Mouse (Mus musculus) midbrain, postnatal 0 days (tissue): Measurements from ENCODE around the gene Pik3ap1. TPM values are rescaled to one million over a fixed set of nuclear protein-coding genes. Genes with fewer than 3 reads are reported as not detected.

Experiments used
- ATAC-seq: fragments of 200-750 bp; cut with Nextera tagmentation; 2 replicates; pipeline ENCODE4 v1.8.0; 2017; ENCODE audit warnings: moderate number of reproducible peaks, mild to moderate bottlenecking, moderate TSS enrichment, moderate library complexity; ENCODE audit not compliant: low FRiP score
- DNase-seq: peaks from one replicate; pipeline ENCODE4 v3.0.0-alpha.2; 2015; ENCODE audit warnings: low spot score
- H3K27ac ChIP-seq: fragments of 300-500 bp; sonication (generic); 2 replicates; pipeline ENCODE4 v1.5.1; 2014; ENCODE audit warnings: low read depth, mild to moderate bottlenecking, low read length, mixed read lengths
- H3K27me3 ChIP-seq: fragments of 300-500 bp; sonication (generic); 2 replicates; pipeline ENCODE4 v1.6.1; 2014; ENCODE audit warnings: low read length, control low read depth, mixed read lengths; ENCODE audit not compliant: insufficient read depth
- H3K36me3 ChIP-seq: fragments of 300-500 bp; sonication (generic); 2 replicates; pipeline ENCODE4 v1.6.1; 2014; ENCODE audit warnings: low read length, control low read depth, mixed read lengths; ENCODE audit not compliant: insufficient read depth
- H3K4me1 ChIP-seq: fragments of 300-500 bp; sonication (generic); 2 replicates; pipeline ENCODE4 v1.6.1; 2014; ENCODE audit warnings: mild to moderate bottlenecking, control low read depth, antibody characterized with exemption, low read length, mixed read lengths; ENCODE audit not compliant: insufficient read depth
- H3K4me2 ChIP-seq: fragments of 300-500 bp; sonication (generic); 2 replicates; pipeline ENCODE4 v1.6.1; 2014; ENCODE audit warnings: low read depth, mild to moderate bottlenecking, low read length, mixed read lengths; ENCODE audit not compliant: poor library complexity, severe bottlenecking
- H3K4me3 ChIP-seq: fragments of 300-500 bp; sonication (generic); 2 replicates; pipeline ENCODE4 v1.5.1; 2014; ENCODE audit warnings: low read depth, mild to moderate bottlenecking, low read length, moderate library complexity
- H3K9ac ChIP-seq: fragments of 300-500 bp; sonication (generic); replicated peaks from 2 replicates; pipeline ENCODE4 v1.6.1; 2014; ENCODE audit warnings: mild to moderate bottlenecking, low read length, moderate library complexity, mixed read lengths; ENCODE audit not compliant: poor library complexity, severe bottlenecking
- H3K9me3 ChIP-seq: fragments of 300-500 bp; sonication (generic); 2 replicates; pipeline ENCODE4 v1.6.1; 2016; ENCODE audit warnings: low read length, control low read depth
- CTCF ChIP-seq: IDR thresholded peaks from 2 replicates; pipeline ENCODE4 v1.5.1; 2016; ENCODE audit warnings: antibody characterized with exemption, mild to moderate bottlenecking
- WGBS: fragments of 180-500 bp; shearing (Covaris S2); extraction: QIAGEN DNeasy Blood & Tissue Kit; methylation state at CpG from one replicate; pipeline ENCODE4 v1.1.7; 2014; 5-methylcytosine and 5-hydroxymethylcytosine counted together
- polyA plus RNA-seq: library from polyadenylated mRNA; unstranded; fragments of >200 nt; fragmentation: Nextera tagmentation; extraction: Ambion mirVana; gene quantifications from 2 replicates; pipeline ENCODE4 v1.2.1, GENCODE M21; 2015
- total RNA-seq: library from RNA; depleted of rRNA; stranded (reverse); fragments of >200 nt; gene quantifications from 2 replicates; pipeline ENCODE4 v1.2.3, GENCODE M21; 2014

Gene Pik3ap1
- total and polyA plus RNA-seq, 2 experiments from 2014 or later = 1.6 to 3.1 TPM

GRCm38 (mm10) chr19:41366192-41366853 is 18.6 kb downstream of the Pik3ap1 start:
- Histone ChIP-seq H3K36me3 (no peaks in the 10 kb centered on the region), H3K9me3 (no peaks in the 10 kb centered on the region), H3K9ac (no peak overlapping the region), H3K27ac (no peak overlapping the region), H3K4me3 (no peak overlapping the region), H3K4me2 (no peak overlapping the region), H3K4me1 (no peaks in the 10 kb centered on the region), H3K27me3 (no peaks in the 10 kb centered on the region)
- TF ChIP-seq CTCF = no peak
- no peak for ATAC-seq
- 91% methylated on average over 16 of the region's 16 CpGs for WGBS
- no peak for DNase-seq

- Histone ChIP-seq H3K9ac (no peak overlapping the region), H3K4me2 (no peak overlapping the region), H3K9me3 (no peaks in the 10 kb centered on the region), H3K27me3 (no peaks in the 10 kb centered on the region), H3K4me3 (no peak overlapping the region), H3K4me1 (no peaks in the 10 kb centered on the region), H3K36me3 (no peaks in the 10 kb centered on the region), H3K27ac (no peak overlapping the region)
- no peak for DNase-seq
- 94% methylated on average over 5 of the region's 5 CpGs for WGBS
- ATAC-seq = no peak
- no peak for TF ChIP-seq CTCF
Measured at GRCm38 (mm10) chr19:41365570-41365969, 19.3 kb downstream of the Pik3ap1 start.

GRCm38 (mm10) chr19:41364509-41364908 is 20.4 kb downstream of the Pik3ap1 start:
- Histone ChIP-seq H3K4me1 (no peaks in the 10 kb centered on the region), H3K36me3 (no peaks in the 10 kb centered on the region), H3K9ac (no peak overlapping the region), H3K27me3 (no peaks in the 10 kb centered on the region), H3K4me2 (no peak overlapping the region), H3K9me3 (no peaks in the 10 kb centered on the region), H3K27ac (no peak overlapping the region), H3K4me3 (no peak overlapping the region)
- no peak for TF ChIP-seq CTCF
- DNase-seq = no peak
- 86% methylated on average over 3 of the region's 3 CpGs for WGBS
- ATAC-seq = no peak

GRCm38 (mm10) chr19:41362963-41363362 is 21.9 kb downstream of the Pik3ap1 start:
- no peak for TF ChIP-seq CTCF
- Histone ChIP-seq H3K9ac (no peak overlapping the region), H3K4me2 (no peak overlapping the region), H3K36me3 (no peaks in the 10 kb centered on the region), H3K4me1 (no peaks in the 10 kb centered on the region), H3K27me3 (no peaks in the 10 kb centered on the region), H3K27ac (no peak overlapping the region), H3K4me3 (no peak overlapping the region), H3K9me3 (no peaks in the 10 kb centered on the region)
- ATAC-seq (no peak), DNase-seq (no peak)
- 87% methylated on average over 2 of the region's 2 CpGs for WGBS

- H3K4me1 ChIP-seq = no peaks in the 10 kb centered on the region
- no peak for TF ChIP-seq CTCF
- no peak for DNase-seq
- no peak overlapping the region for H3K9ac ChIP-seq
- no peak overlapping the region for H3K4me3 ChIP-seq
- H3K36me3 ChIP-seq = no peaks in the 10 kb centered on the region
- H3K27me3 ChIP-seq = no peaks in the 10 kb centered on the region
- no peaks in the 10 kb centered on the region for H3K9me3 ChIP-seq
- H3K27ac ChIP-seq = no peak overlapping the region
- no peak for ATAC-seq
- H3K4me2 ChIP-seq = no peak overlapping the region
- 24% methylated on average over 2 of the region's 2 CpGs for whole genome bisulfite sequencing
Measured at GRCm38 (mm10) chr19:41360459-41360858, 24.4 kb downstream of the Pik3ap1 start.

- H3K27me3 ChIP-seq = no peaks in the 10 kb centered on the region
- no peaks in the 10 kb centered on the region for H3K36me3 ChIP-seq
- DNase-seq = no peak
- no peak for ATAC-seq
- H3K4me2 ChIP-seq = no peak overlapping the region
- no peak for TF ChIP-seq CTCF
- 79% methylated on average over 17 of the region's 17 CpGs for WGBS
- H3K9ac ChIP-seq = no peak overlapping the region
- no peak overlapping the region for H3K27ac ChIP-seq
- H3K4me1 ChIP-seq = no peaks in the 10 kb centered on the region
- H3K9me3 ChIP-seq = no peaks in the 10 kb centered on the region
- no peak overlapping the region for H3K4me3 ChIP-seq
Measured at GRCm38 (mm10) chr19:41354287-41354951, 30.5 kb downstream of the Pik3ap1 start.
